Mouse (Mus musculus) heart, embryonic 11.5 days (tissue): Measurements from ENCODE around the gene AI413582. TPM values are rescaled to one million over a fixed set of nuclear protein-coding genes. Genes with fewer than 3 reads are reported as not detected.
A peak's percentile ranks its signal among the peaks of the same experiment; 100 is the strongest.

Experiments
- ATAC-seq: fragments of 200-750 bp; cut with Nextera tagmentation; replicated peaks from 2 replicates; pipeline ENCODE4 v1.8.0; 2017; ENCODE audit warnings: moderate library complexity; ENCODE audit not compliant: insufficient number of reproducible peaks, low FRiP score, low TSS enrichment
- H3K27ac ChIP-seq: fragments of 300-500 bp; sonication (generic); 2 replicates; pipeline ENCODE4 v1.5.1; 2014; ENCODE audit warnings: mild to moderate bottlenecking, low read depth, low read length
- H3K27me3 ChIP-seq: fragments of 300-500 bp; sonication (generic); 2 replicates; pipeline ENCODE4 v1.6.1; 2014; ENCODE audit warnings: mild to moderate bottlenecking, low read length, mixed read lengths; ENCODE audit not compliant: control insufficient read depth, insufficient read depth
- H3K36me3 ChIP-seq: fragments of 300-500 bp; sonication (generic); 2 replicates; pipeline ENCODE4 v1.6.1; 2014; ENCODE audit warnings: mild to moderate bottlenecking, low read length, moderate library complexity, mixed read lengths; ENCODE audit not compliant: control insufficient read depth, insufficient read depth
- H3K4me1 ChIP-seq: fragments of 300-500 bp; sonication (generic); 2 replicates; pipeline ENCODE4 v1.6.1; 2014; ENCODE audit warnings: low read length; ENCODE audit not compliant: control insufficient read depth, insufficient read depth
- H3K4me2 ChIP-seq: fragments of 300-500 bp; sonication (generic); 2 replicates; pipeline ENCODE4 v1.6.1; 2014; ENCODE audit warnings: mild to moderate bottlenecking, moderate library complexity
- H3K4me3 ChIP-seq: fragments of 300-500 bp; sonication (generic); 2 replicates; pipeline ENCODE4 v1.5.1; 2014; ENCODE audit warnings: low read depth, low read length
- H3K9ac ChIP-seq: fragments of 300-500 bp; sonication (generic); 2 replicates; pipeline ENCODE4 v1.6.1; 2014; ENCODE audit warnings: mild to moderate bottlenecking, low read depth, low read length, moderate library complexity
- H3K9me3 ChIP-seq: fragments of 300-500 bp; sonication (generic); replicated peaks from 2 replicates; pipeline ENCODE4 v1.6.1; 2016; ENCODE audit warnings: low read length; ENCODE audit not compliant: control insufficient read depth
- WGBS: fragments of 180-500 bp; shearing (Covaris S2); extraction: QIAGEN DNeasy Blood & Tissue Kit; methylation state at CpG from one replicate; pipeline ENCODE4 v1.1.7; 2014; ENCODE audit not compliant: insufficient replicate concordance; 5-methylcytosine and 5-hydroxymethylcytosine counted together
- polyA plus RNA-seq: library from polyadenylated mRNA; unstranded; fragments of >200 nt; fragmentation: Nextera tagmentation; extraction: Ambion mirVana; gene quantifications from 2 replicates; pipeline ENCODE4 v1.2.1, GENCODE M21; 2014

AI413582 gene
- polyA plus RNA-seq, 1 experiment from 2014 or later: 18.1 TPM

GRCm38 (mm10) chr17:27586661-27587060 lies 21.1 kb upstream of the AI413582 start:
- 46% methylated on average over 9 of the region's 9 CpGs for WGBS
- peak overlapping the region; percentile 50 for H3K27ac ChIP-seq
- H3K4me2 ChIP-seq: no peak overlapping the region
- 0 out of 2 replicates have a peak, but pooled peaks have one; percentile 28 for ATAC-seq
- H3K9ac ChIP-seq: no peak overlapping the region; the same call in 1 of the 2 replicates
- H3K36me3 ChIP-seq: peaks cover 13% of the 10 kb centered on the region
- peaks cover 55% of the 10 kb centered on the region for H3K4me1 ChIP-seq
- no peak overlapping the region for H3K4me3 ChIP-seq
- no peaks in the 10 kb centered on the region for H3K9me3 ChIP-seq
- H3K27me3 ChIP-seq: no peaks in the 10 kb centered on the region

- peaks cover 23% of the 10 kb centered on the region for H3K4me1 ChIP-seq
- H3K27me3 ChIP-seq: no peaks in the 10 kb centered on the region
- no peak overlapping the region for H3K9ac ChIP-seq
- H3K9me3 ChIP-seq: no peaks in the 10 kb centered on the region
- peaks cover 35% of the 10 kb centered on the region for H3K36me3 ChIP-seq
- H3K4me3 ChIP-seq: no peak overlapping the region
- H3K4me2 ChIP-seq: no peak overlapping the region
- 83% methylated on average over 13 of the region's 13 CpGs for whole genome bisulfite sequencing
- H3K27ac ChIP-seq: no peak overlapping the region
- no peak for ATAC-seq
Measured at GRCm38 (mm10) chr17:27583185-27583894, 17.8 kb upstream of the AI413582 start.

DNA sequence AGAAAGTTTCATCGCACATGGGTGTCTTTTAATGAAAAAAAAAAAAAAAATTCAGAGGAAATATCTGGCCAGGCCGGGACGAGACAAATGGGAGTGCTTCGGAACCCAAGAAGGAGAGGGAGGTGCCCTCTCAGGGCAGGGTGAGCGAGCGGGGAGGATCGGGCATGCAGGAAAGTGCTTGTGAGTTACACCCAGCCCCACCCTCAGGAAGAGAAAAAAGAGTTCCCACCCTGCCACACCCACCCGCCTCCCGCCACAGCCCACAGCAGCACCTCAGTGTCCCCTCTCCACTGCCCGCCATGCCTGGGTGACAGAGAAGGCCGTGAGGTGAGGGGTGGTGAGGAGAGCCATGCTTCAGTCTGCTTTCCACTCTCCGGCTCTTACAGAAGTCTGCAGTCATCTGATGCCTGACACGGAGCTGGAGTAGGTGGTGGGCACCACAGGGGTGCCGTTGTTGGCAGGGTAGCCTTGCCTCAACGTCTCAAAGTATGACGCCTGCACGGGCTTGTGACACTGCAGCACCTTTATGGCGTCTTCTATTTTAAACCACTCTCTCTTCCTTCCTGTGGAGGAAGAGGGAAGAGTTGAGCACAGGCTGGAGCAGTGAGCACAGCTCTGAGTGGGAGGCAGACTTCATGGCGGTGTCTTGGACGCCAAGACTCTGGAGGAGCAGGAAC lies 15.0 kb upstream of the AI413582 start:
- no peak overlapping the region for H3K4me2 ChIP-seq
- H3K36me3 ChIP-seq: peaks cover 35% of the 10 kb centered on the region
- no peaks in the 10 kb centered on the region for H3K27me3 ChIP-seq
- H3K4me1 ChIP-seq: peaks cover 6% of the 10 kb centered on the region; the same call in 1 of the 2 replicates
- ATAC-seq: no peak
- H3K27ac ChIP-seq: no peak overlapping the region
- WGBS: 89% methylated on average over 20 of the region's 20 CpGs
- H3K9me3 ChIP-seq: no peaks in the 10 kb centered on the region
- H3K4me3 ChIP-seq: no peak overlapping the region
- H3K9ac ChIP-seq: no peak overlapping the region

DNA sequence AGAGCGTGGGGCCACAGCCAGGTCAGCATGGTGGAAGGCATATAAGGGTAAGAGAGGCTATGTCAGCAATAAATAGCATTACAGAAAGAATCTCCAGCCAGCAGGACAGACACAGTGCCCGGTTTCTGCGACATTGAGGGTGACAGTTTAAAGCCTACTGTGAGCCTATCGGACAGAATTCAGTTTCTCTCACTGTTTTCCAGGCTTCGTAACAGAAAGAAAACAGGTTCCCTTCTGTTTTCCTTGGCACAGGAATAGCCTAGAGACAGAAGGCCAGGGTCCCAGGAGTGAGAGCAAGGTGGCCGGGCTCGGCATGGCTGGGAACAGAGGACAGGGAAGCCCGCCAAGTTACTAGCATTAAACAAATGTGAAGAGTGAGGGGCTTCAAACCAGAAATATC lies 14.3 kb upstream of the AI413582 start:
- ATAC-seq: no peak

DNA sequence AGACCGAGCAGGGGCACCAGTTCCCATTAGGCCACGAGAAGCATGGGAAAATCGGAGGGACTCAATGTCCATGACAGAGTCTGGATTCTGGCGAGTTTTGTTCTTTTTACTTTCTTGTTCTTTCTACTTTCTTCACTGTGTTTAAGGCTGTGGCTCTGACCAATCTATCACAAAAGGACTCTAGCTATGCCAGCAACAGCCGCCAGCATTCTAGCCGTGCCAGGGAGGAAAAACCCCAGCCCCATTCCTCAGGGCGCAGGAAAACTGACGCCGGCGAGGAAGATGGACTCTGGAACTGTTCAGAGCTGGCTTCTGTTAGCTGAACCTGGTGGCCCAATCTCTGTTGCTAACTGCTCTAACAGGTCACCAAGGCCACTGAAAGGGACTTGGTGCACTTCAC lies 12.9 kb upstream of the AI413582 start:
- Histone ChIP-seq H3K4me1 (peaks cover 5% of the 10 kb centered on the region; the same call in 1 of the 2 replicates), H3K27ac (no peak overlapping the region), H3K36me3 (peaks cover 28% of the 10 kb centered on the region), H3K9ac (0 out of 2 replicates have a peak overlapping the region, but pooled peaks have one; percentile 16), H3K4me3 (no peak overlapping the region), H3K4me2 (no peak overlapping the region), H3K27me3 (no peaks in the 10 kb centered on the region), H3K9me3 (no peaks in the 10 kb centered on the region)
- no peak for ATAC-seq
- 94% methylated on average over 10 of the region's 10 CpGs for WGBS

More for the DNA sequence above, 14.3 kb upstream of the AI413582 start:
- no peak overlapping the region for H3K27ac ChIP-seq
- no peak overlapping the region for H3K4me2 ChIP-seq
- WGBS: 77% methylated on average over 8 of the region's 8 CpGs
- no peak overlapping the region for H3K4me3 ChIP-seq
- no peak overlapping the region for H3K9ac ChIP-seq
- H3K9me3 ChIP-seq: no peaks in the 10 kb centered on the region
- H3K4me1 ChIP-seq: peaks cover 6% of the 10 kb centered on the region; the same call in 1 of the 2 replicates
- no peaks in the 10 kb centered on the region for H3K27me3 ChIP-seq
- peaks cover 32% of the 10 kb centered on the region for H3K36me3 ChIP-seq

GRCm38 (mm10) chr17:27577468-27577867 lies 11.9 kb upstream of the AI413582 start:
- Histone ChIP-seq H3K27ac (no peak overlapping the region), H3K4me1 (no peaks in the 10 kb centered on the region), H3K9ac (no peak overlapping the region), H3K27me3 (no peaks in the 10 kb centered on the region), H3K36me3 (peaks cover 22% of the 10 kb centered on the region), H3K4me2 (no peak overlapping the region), H3K4me3 (no peak overlapping the region), H3K9me3 (no peaks in the 10 kb centered on the region)
- ATAC-seq: no peak
- WGBS: 71% methylated on average over 6 of the region's 6 CpGs

- Histone ChIP-seq H3K4me1 (no peaks in the 10 kb centered on the region), H3K36me3 (peaks cover 22% of the 10 kb centered on the region), H3K27me3 (no peaks in the 10 kb centered on the region), H3K4me3 (no peak overlapping the region), H3K4me2 (no peak overlapping the region), H3K27ac (no peak overlapping the region), H3K9me3 (no peaks in the 10 kb centered on the region), H3K9ac (no peak overlapping the region)
- ATAC-seq: no peak
- WGBS: 79% methylated on average over 7 of the region's 7 CpGs
Measured at GRCm38 (mm10) chr17:27576056-27576455, 10.5 kb upstream of the AI413582 start.

DNA sequence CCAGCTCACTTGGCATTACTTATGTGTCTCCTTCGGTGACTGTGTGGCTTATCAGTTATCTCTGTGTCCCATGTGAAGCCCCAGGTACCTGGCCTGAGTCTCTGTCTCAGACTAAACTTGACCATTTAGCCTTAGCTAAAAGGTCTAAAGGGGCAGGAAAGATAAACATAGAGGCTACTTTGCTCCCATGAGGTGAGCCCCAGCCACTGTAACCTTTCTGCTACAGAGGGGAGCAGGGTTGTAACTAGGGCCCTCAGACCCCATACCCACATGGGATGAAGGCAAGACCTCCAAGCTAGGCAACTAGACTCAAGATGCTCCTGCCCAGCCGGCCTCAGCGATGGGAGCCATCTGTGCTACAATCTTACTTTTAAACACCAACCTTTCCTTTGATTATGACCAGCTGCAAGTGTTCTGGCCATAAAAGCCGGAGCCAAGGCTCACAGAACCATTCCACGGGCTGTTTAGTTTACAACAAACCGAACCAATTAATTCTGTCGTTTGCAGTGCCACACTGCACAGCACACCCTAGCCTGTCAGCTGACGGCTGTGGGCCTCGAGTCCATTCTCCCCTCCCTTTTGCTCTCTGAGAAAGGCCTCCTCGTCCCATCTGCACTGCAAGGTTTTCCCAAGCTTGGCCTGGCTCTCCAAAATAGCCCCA lies 9.7 kb upstream of the AI413582 start:
- 85% methylated on average over 10 of the region's 10 CpGs for WGBS
- ATAC-seq: no peak
- no peaks in the 10 kb centered on the region for H3K27me3 ChIP-seq

More for the DNA sequence above, 9.7 kb upstream of the AI413582 start:
- H3K9me3 ChIP-seq: no peaks in the 10 kb centered on the region
- H3K9ac ChIP-seq: no peak overlapping the region
- peaks cover 15% of the 10 kb centered on the region for H3K36me3 ChIP-seq
- H3K4me3 ChIP-seq: no peak overlapping the region
- no peak overlapping the region for H3K27ac ChIP-seq
- no peaks in the 10 kb centered on the region for H3K4me1 ChIP-seq
- no peak overlapping the region for H3K4me2 ChIP-seq
